Mouse (Mus musculus) neural tube, embryonic 11.5 days (tissue): ENCODE measurements around the gene Zdhhc17. TPM values are rescaled to one million over a fixed set of nuclear protein-coding genes. Genes with fewer than 3 reads are reported as not detected.

Experiments
- ATAC-seq: fragments of 200-750 bp; cut with Nextera tagmentation; 2 replicates; pipeline ENCODE4 v1.8.0; 2017; ENCODE audit warnings: moderate number of reproducible peaks, mild to moderate bottlenecking, moderate TSS enrichment, moderate library complexity; ENCODE audit not compliant: insufficient read depth, low FRiP score, low TSS enrichment
- DNase-seq: peaks from one replicate; pipeline ENCODE4 v3.0.0-alpha.2; 2015; ENCODE audit warnings: low spot score
- H3K27ac ChIP-seq: fragments of 300-500 bp; sonication (generic); 2 replicates; pipeline ENCODE4 v1.5.1; 2014; ENCODE audit warnings: low read depth, mild to moderate bottlenecking, low read length
- H3K27me3 ChIP-seq: fragments of 300-500 bp; sonication (generic); 2 replicates; pipeline ENCODE4 v1.6.1; 2014; ENCODE audit warnings: mild to moderate bottlenecking, low read length, mixed read lengths; ENCODE audit not compliant: control insufficient read depth, insufficient read depth
- H3K36me3 ChIP-seq: fragments of 300-500 bp; sonication (generic); 2 replicates; pipeline ENCODE4 v1.6.1; 2014; ENCODE audit warnings: mild to moderate bottlenecking, low read length, moderate library complexity, mixed read lengths; ENCODE audit not compliant: control insufficient read depth, insufficient read depth
- H3K4me1 ChIP-seq: fragments of 300-500 bp; sonication (generic); 2 replicates; pipeline ENCODE4 v1.6.1; 2014; ENCODE audit warnings: low read length, mixed read lengths; ENCODE audit not compliant: control insufficient read depth, insufficient read depth
- H3K4me2 ChIP-seq: fragments of 300-500 bp; sonication (generic); 2 replicates; pipeline ENCODE4 v1.6.1; 2014; ENCODE audit warnings: low read depth, mild to moderate bottlenecking, moderate library complexity
- H3K4me3 ChIP-seq: fragments of 300-500 bp; sonication (generic); 2 replicates; pipeline ENCODE4 v1.5.1; 2014; ENCODE audit warnings: low read depth, low read length
- H3K9ac ChIP-seq: fragments of 300-500 bp; sonication (generic); 2 replicates; pipeline ENCODE4 v1.6.1; 2014; ENCODE audit warnings: mild to moderate bottlenecking, low read length
- H3K9me3 ChIP-seq: fragments of 300-500 bp; sonication (generic); 2 replicates; pipeline ENCODE4 v1.6.1; 2016; ENCODE audit warnings: low read length; ENCODE audit not compliant: control insufficient read depth
- WGBS: fragments of 180-500 bp; shearing (Covaris S2); extraction: QIAGEN DNeasy Blood & Tissue Kit; methylation state at CpG from one replicate; pipeline ENCODE4 v1.1.7; 2014; 5-methylcytosine and 5-hydroxymethylcytosine counted together
- polyA plus RNA-seq: library from polyadenylated mRNA; unstranded; fragments of >200 nt; fragmentation: Nextera tagmentation; extraction: Ambion mirVana; gene quantifications from 2 replicates; pipeline ENCODE4 v1.2.1, GENCODE M21; 2014

Gene Zdhhc17
- polyA plus RNA-seq, 1 experiment from 2014 or later = 31.2 TPM

DNA sequence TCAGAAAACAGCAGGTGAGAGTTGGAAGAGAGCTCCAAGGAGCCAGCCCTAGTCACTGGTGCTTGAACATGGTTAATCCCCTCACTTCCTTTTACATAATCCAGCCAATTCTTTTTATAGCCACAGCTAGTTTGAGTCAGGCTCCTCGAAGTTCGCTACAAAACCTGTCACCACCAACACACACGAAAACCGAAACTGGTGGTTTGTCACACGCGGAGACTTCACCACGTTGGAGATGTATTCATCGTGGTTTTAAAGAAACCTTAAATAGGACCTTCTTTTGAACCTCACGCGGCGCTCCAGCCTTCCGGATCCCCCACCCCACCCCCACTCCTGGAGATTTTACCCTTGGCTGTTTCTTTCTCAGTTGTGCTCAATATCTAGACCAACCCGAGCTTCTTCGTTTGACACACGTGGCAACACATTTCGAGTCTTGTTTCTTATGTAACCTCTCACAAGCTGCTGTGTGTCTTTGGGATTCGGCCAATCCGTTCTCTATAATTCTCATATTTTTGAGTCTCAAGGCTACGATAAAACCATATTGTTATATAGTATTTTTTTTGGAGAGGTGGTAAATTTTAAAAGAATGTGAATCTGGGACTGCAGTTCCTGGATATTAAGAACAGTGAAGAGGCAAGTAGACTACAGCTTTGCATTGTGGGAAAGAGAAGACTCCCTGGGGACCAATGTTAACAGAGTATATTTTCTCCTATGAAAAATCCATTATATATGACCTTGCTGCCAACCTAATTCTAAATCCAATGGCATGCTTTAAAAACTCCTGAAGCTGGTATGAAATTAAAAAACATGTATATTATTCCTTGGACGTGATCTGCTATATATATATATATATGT is 21.8 kb upstream of the Zdhhc17 start:
- 50% methylated on average over 20 of the region's 20 CpGs for WGBS
- Histone ChIP-seq H3K27ac (no peak overlapping the region), H3K36me3 (no peaks in the 10 kb centered on the region), H3K9me3 (no peaks in the 10 kb centered on the region), H3K27me3 (no peaks in the 10 kb centered on the region), H3K4me2 (no peak overlapping the region), H3K9ac (no peak overlapping the region), H3K4me3 (no peak overlapping the region), H3K4me1 (no peaks in the 10 kb centered on the region)
- ATAC-seq (no peak), DNase-seq (no peak)

- Histone ChIP-seq H3K27me3 (no peaks in the 10 kb centered on the region), H3K4me3 (no peak overlapping the region), H3K9ac (no peak overlapping the region), H3K9me3 (no peaks in the 10 kb centered on the region), H3K4me2 (no peak overlapping the region), H3K27ac (no peak overlapping the region), H3K4me1 (no peaks in the 10 kb centered on the region), H3K36me3 (no peaks in the 10 kb centered on the region)
- DNase-seq (no peak), ATAC-seq (no peak)
- 84% methylated on average over 2 of the region's 2 CpGs for WGBS
Measured at GRCm38 (mm10) chr10:111030845-111031244, 20.9 kb upstream of the Zdhhc17 start.

GRCm38 (mm10) chr10:111026106-111026505 is 16.2 kb upstream of the Zdhhc17 start:
- no peaks in the 10 kb centered on the region for H3K27me3 ChIP-seq
- no peak overlapping the region for H3K4me2 ChIP-seq
- DNase-seq (no peak), ATAC-seq (no peak)
- H3K9me3 ChIP-seq = no peaks in the 10 kb centered on the region
- H3K27ac ChIP-seq = no peak overlapping the region
- H3K36me3 ChIP-seq = no peaks in the 10 kb centered on the region
- H3K4me1 ChIP-seq = no peaks in the 10 kb centered on the region
- H3K4me3 ChIP-seq = no peak overlapping the region
- H3K9ac ChIP-seq = no peak overlapping the region
- WGBS = 71% methylated on average over 6 of the region's 6 CpGs

DNA sequence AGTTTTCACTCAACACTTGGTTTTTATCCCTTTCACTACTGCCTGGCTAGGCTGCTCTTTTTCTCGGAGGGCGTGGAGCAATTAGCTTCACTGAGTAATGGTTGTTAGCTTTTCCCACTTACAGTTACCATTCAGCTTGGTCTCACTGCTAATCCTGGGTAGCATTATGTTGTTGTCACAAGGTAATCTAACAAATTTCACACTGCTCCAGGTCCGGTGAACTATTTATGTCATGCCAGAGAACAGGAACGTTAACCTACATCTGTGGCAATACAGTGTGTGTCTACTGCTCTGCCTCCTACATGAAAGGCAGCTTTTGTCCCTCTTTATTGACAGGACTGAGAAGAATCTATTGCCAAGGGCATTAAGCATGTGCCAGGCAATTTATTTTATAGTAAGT is 14.8 kb upstream of the Zdhhc17 start:
- Histone ChIP-seq H3K27ac (no peak overlapping the region), H3K4me3 (no peak overlapping the region), H3K9me3 (no peaks in the 10 kb centered on the region), H3K27me3 (no peaks in the 10 kb centered on the region), H3K4me2 (no peak overlapping the region), H3K9ac (no peak overlapping the region), H3K4me1 (no peaks in the 10 kb centered on the region), H3K36me3 (no peaks in the 10 kb centered on the region)
- 67% methylated on average over 4 of the region's 4 CpGs for WGBS
- ATAC-seq = no peak
- DNase-seq = no peak

DNA sequence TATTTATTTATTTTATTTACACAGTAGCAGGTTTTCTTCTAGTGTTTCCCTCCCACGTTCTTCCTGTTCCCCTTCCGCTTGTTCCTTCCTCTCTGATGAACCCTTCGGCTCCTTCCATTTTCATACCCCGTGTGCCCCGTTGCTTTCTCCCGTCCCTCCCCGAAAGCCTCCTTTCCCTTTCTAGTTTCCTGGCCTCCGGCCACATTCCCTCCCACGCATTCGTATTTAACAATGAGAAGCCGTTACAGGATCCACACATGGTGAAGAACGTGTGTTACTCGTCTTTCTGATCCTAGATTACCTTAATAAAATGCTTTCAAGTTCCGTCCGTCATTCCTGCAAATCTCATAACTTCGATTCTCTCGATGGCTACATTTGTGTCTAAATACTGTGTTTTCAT is 4.5 kb upstream of the Zdhhc17 start:
- Histone ChIP-seq H3K9ac (no peak overlapping the region), H3K9me3 (no peaks in the 10 kb centered on the region), H3K36me3 (no peaks in the 10 kb centered on the region), H3K4me3 (no peak overlapping the region), H3K27me3 (no peaks in the 10 kb centered on the region), H3K4me2 (no peak overlapping the region), H3K27ac (no peak overlapping the region), H3K4me1 (no peaks in the 10 kb centered on the region)
- WGBS = 93% methylated on average over 17 of the region's 17 CpGs
- DNase-seq (no peak), ATAC-seq (no peak)

DNA sequence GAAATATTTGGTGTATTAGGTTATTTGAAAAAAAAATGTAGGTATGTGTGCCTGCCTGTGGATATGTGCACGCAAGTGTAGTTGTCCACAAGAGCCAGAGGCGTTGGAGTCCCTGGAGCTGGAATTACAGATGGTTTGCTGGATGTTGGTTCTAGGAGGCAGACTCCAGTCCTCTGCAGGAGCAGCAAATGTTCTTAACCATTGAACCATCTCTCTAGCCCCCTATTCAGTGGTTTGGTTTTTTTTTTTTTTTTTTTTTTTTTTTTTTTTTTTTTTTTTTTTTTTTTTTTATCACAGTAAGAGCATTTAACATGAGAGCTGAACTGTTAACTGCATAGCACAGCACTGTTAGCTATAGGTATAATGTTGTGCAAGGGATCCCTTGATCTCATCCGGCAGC is 3.3 kb upstream of the Zdhhc17 start:
- Histone ChIP-seq H3K36me3 (no peaks in the 10 kb centered on the region), H3K4me3 (no peak overlapping the region), H3K27ac (no peak overlapping the region), H3K4me2 (no peak overlapping the region), H3K9ac (no peak overlapping the region), H3K9me3 (no peaks in the 10 kb centered on the region), H3K27me3 (no peaks in the 10 kb centered on the region), H3K4me1 (peaks cover under 1% of the 10 kb centered on the region; the same call in 1 of the 2 replicates)
- ATAC-seq (no peak), DNase-seq (no peak)
- WGBS = 95% methylated on average over 3 of the region's 3 CpGs

GRCm38 (mm10) chr10:111012496-111013038 is 2.6 kb upstream of the Zdhhc17 start:
- H3K27me3 ChIP-seq = no peaks in the 10 kb centered on the region
- peaks cover 2% of the 10 kb centered on the region; the same call in 1 of the 2 replicates for H3K4me1 ChIP-seq
- no peak overlapping the region for H3K9ac ChIP-seq
- ATAC-seq = no peak
- WGBS = 77% methylated on average over 5 of the region's 5 CpGs
- no peaks in the 10 kb centered on the region for H3K9me3 ChIP-seq
- no peaks in the 10 kb centered on the region for H3K36me3 ChIP-seq
- no peak overlapping the region for H3K27ac ChIP-seq
- DNase-seq = no peak
- H3K4me2 ChIP-seq = no peak overlapping the region
- no peak overlapping the region for H3K4me3 ChIP-seq

GRCm38 (mm10) chr10:111011226-111011765 is 1.4 kb upstream of the Zdhhc17 start:
- WGBS = 2% methylated on average over 14 of the region's 14 CpGs
- no peak for DNase-seq
- H3K4me2 ChIP-seq = peak overlapping the region; percentile 79
- no peaks in the 10 kb centered on the region for H3K27me3 ChIP-seq
- H3K27ac ChIP-seq = peak overlapping the region; percentile 100
- peaks cover 2% of the 10 kb centered on the region; the same call in 1 of the 2 replicates for H3K4me1 ChIP-seq
- H3K9ac ChIP-seq = peak overlapping the region; percentile 99
- H3K9me3 ChIP-seq = no peaks in the 10 kb centered on the region
- no peaks in the 10 kb centered on the region for H3K36me3 ChIP-seq
- H3K4me3 ChIP-seq = peak overlapping the region; percentile 88
- no peak for ATAC-seq
